Mouse (Mus musculus): ENCODE measurements at regions not wholly inside any gene's neighbourhood (a gene's known extent, or its start where the extent isn't known, plus 50 kb on each side); places are given as distances from the start of the nearest gene placed in this dataset.

- no peak for TF ChIP-seq POLR2A (IDR thresholded peaks at IDR 0.05; ENCODE audit: insufficient read depth, low read length)
- TF ChIP-seq CTCF (IDR thresholded peaks at IDR 0.05; ENCODE audit: low read depth, low read length), result no peak
- no peak for TF ChIP-seq EP300 (IDR thresholded peaks at IDR 0.05; ENCODE audit: insufficient read depth, low read depth, low read length)
Observed at GRCm38 (mm10) chr3:9151590-9151989, 458.3 kb downstream of the Zfp704 start.

Data from ES-Bruce4 (cell line).